In the genomic region with DNA sequence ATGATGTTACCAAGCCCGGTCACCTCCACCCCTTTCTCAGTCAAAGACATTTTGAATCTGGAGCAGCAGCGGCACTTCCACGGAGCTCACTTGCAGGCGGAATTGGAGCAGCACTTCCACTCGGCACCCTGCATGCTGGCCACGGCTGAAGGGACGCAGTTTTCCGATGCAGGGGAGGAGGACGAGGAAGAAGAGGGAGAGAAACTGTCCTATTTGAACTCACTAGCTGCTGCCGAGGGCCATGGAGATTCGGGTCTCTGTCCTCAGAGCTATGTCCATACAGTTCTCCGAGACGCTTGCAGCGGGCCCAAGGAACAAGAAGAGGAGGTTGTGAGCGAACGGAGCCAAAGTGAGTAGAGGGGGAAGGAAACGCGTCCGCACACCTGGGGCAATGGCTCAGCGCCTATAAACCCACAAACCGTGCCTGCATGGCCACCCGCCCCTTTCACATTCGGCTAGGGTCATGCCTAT, we compare ENCODE assay signal across 8 mouse cellular contexts. TPM values are rescaled to one million over a fixed set of nuclear protein-coding genes. Genes with fewer than 3 reads are reported as not detected.
A peak's percentile ranks its signal among the peaks of the same experiment; 100 is the strongest.
DNase-seq lines count a peak whose midpoint lies in the region; ATAC-seq and TF ChIP-seq lines count a peak whose summit lies in the region.

No protein-coding gene starts in this region.

- intact Hi-C loops in heart, postnatal 25 days (cut with DNase I): loop anchor here (5.0 kb wide), 1 partner anchor 40 kb away; no protein-coding TSS in a partner anchor

- peaks cover 53% of the 10 kb centered on the region for H3K4me1 ChIP-seq in heart, embryonic 10.5 days
- H3K4me1 ChIP-seq in bone marrow, adult 2 months (ENCODE audit: control insufficient read depth, insufficient read depth, low read length): no peaks in the 10 kb centered on the region
- peaks cover 21% of the 10 kb centered on the region for H3K4me1 ChIP-seq in hindbrain, embryonic 11.5 days (replicated peaks; ENCODE audit: control insufficient read depth, insufficient read depth, low read length)
- peaks cover 32% of the 10 kb centered on the region for H3K4me1 ChIP-seq in midbrain, embryonic 11.5 days (ENCODE audit: control insufficient read depth, insufficient read depth, low read length)

- H3K9ac ChIP-seq in hindbrain, embryonic 11.5 days (ENCODE audit: low read depth, low read length): no peak overlapping the region
- H3K9ac ChIP-seq in midbrain, embryonic 11.5 days (ENCODE audit: low read length): no peak overlapping the region

- H3K4me3 ChIP-seq in heart, embryonic 10.5 days: peak overlapping the region; percentile 44
- peak overlapping the region; percentile 7 for H3K4me3 ChIP-seq in bone marrow, adult 2 months (replicated peaks; ENCODE audit: control insufficient read depth, low read depth, low read length)
- peak overlapping the region; percentile 9; the same call in 1 of the 2 replicates for H3K4me3 ChIP-seq in hindbrain, embryonic 11.5 days (ENCODE audit: low read depth, low read length)
- peak overlapping the region; percentile 15 for H3K4me3 ChIP-seq in midbrain, embryonic 11.5 days (ENCODE audit: low read depth, low read length)

- H3K9me3 ChIP-seq in heart, embryonic 10.5 days: no peaks in the 10 kb centered on the region
- H3K9me3 ChIP-seq in hindbrain, embryonic 11.5 days (ENCODE audit: control insufficient read depth, low read length): no peaks in the 10 kb centered on the region
- H3K9me3 ChIP-seq in midbrain, embryonic 11.5 days (ENCODE audit: control insufficient read depth, low read length): no peaks in the 10 kb centered on the region

- H3K27ac ChIP-seq in heart, embryonic 10.5 days: no peak overlapping the region
- H3K27ac ChIP-seq in bone marrow, adult 2 months (ENCODE audit: control insufficient read depth, insufficient read depth, low read depth, low read length, poor library complexity): no peak overlapping the region
- no peak overlapping the region for H3K27ac ChIP-seq in hindbrain, embryonic 11.5 days (ENCODE audit: low read depth, low read length)
- no peak overlapping the region for H3K27ac ChIP-seq in midbrain, embryonic 11.5 days (ENCODE audit: low read depth, low read length)

- TF ChIP-seq POLR2A in bone marrow, adult 2 months (IDR thresholded peaks at IDR 0.05; ENCODE audit: borderline replicate concordance, control insufficient read depth, low read depth, low read length): no peak

- H3K27me3 ChIP-seq in heart, embryonic 10.5 days (ENCODE audit: insufficient read depth, poor library complexity, severe bottlenecking): peaks cover 98% of the 10 kb centered on the region
- H3K27me3 ChIP-seq in hindbrain, embryonic 11.5 days (ENCODE audit: control insufficient read depth, insufficient read depth, low read length): peaks cover 77% of the 10 kb centered on the region
- H3K27me3 ChIP-seq in midbrain, embryonic 11.5 days (ENCODE audit: control insufficient read depth, insufficient read depth, low read length): peaks cover 88% of the 10 kb centered on the region

- TF ChIP-seq CTCF in bone marrow, adult 2 months (IDR thresholded peaks at IDR 0.05; ENCODE audit: control insufficient read depth, insufficient read depth, low read length): no peak

- ATAC-seq in hindbrain, embryonic 11.5 days (ENCODE audit: low FRiP score): no peak
- ATAC-seq in midbrain, embryonic 11.5 days (ENCODE audit: low FRiP score): no peak

- no peaks in the 10 kb centered on the region for H3K36me3 ChIP-seq in heart, embryonic 10.5 days
- H3K36me3 ChIP-seq in hindbrain, embryonic 11.5 days (ENCODE audit: control insufficient read depth, insufficient read depth, low read length): no peaks in the 10 kb centered on the region
- no peaks in the 10 kb centered on the region for H3K36me3 ChIP-seq in midbrain, embryonic 11.5 days (ENCODE audit: control insufficient read depth, insufficient read depth, low read length)

- peak overlapping the region; percentile 34 for H3K4me2 ChIP-seq in hindbrain, embryonic 11.5 days (replicated peaks; ENCODE audit: low read depth, low read length)
- H3K4me2 ChIP-seq in midbrain, embryonic 11.5 days: peak overlapping the region; percentile 35

- WGBS in heart, embryonic 10.5 days: under 1% methylated on average over 23 of the region's 23 CpGs
- 1% methylated on average over 23 of the region's 23 CpGs for WGBS in bone marrow, adult 2 months
- under 1% methylated on average over 23 of the region's 23 CpGs for WGBS in hindbrain, embryonic 11.5 days
- under 1% methylated on average over 23 of the region's 23 CpGs for WGBS in midbrain, embryonic 11.5 days

- no peak for DNase-seq in heart, embryonic 10.5 days (ENCODE audit: low spot score)
- DNase-seq in heart, postnatal 25 days (ENCODE audit: low spot score): no peak
- peak; percentile 70 for DNase-seq in hindbrain, embryonic 11.5 days (ENCODE audit: low spot score)
- DNase-seq in midbrain, embryonic 11.5 days (ENCODE audit: low spot score, missing footprints): peak; percentile 97
- no peak for DNase-seq in adrenal gland, postnatal 25 days
- DNase-seq in gastrocnemius, postnatal 25 days: no peak
- no peak for DNase-seq in ovary, postnatal 10 days (ENCODE audit: low spot score)

RNA-seq across cellular contexts. Expression of a gene that starts 0.4 kb away (rescaled TPM):
- 0.55 and 2.4 TPM in 2 replicates for polyA plus RNA-seq in heart, embryonic 10.5 days (2016; fragmentation: Nextera tagmentation; extraction: Ambion mirVana)
- not detected for total RNA-seq in heart, postnatal 25 days (2021)
- polyA plus RNA-seq in bone marrow, adult 2 months (2011; ENCODE audit: insufficient read depth, insufficient read length, low replicate concordance, missing spikeins): not detected in 2 replicates
- 0.20 and 0.38 TPM in 2 replicates for polyA plus RNA-seq in hindbrain, embryonic 11.5 days (2014; fragmentation: Nextera tagmentation; extraction: Ambion mirVana)
- polyA plus RNA-seq in midbrain, embryonic 11.5 days (2014; fragmentation: Nextera tagmentation; extraction: Ambion mirVana): 0.60 and 0.77 TPM in 2 replicates
- not detected in 2 replicates for total RNA-seq in adrenal gland, postnatal 25 days (2021)
- total RNA-seq in gastrocnemius, postnatal 25 days (2021): not detected

Comparison
In these comparisons a context has a peak if more than half of its experiments do, and no peak if none do; other contexts are left out.
1. DNase-seq: peak in hindbrain, embryonic 11.5 days (single experiment) and midbrain, embryonic 11.5 days (single experiment); none in heart, embryonic 10.5 days (single experiment), heart, postnatal 25 days (single experiment), adrenal gland, postnatal 25 days (single experiment), gastrocnemius, postnatal 25 days (single experiment) and ovary, postnatal 10 days (single experiment).
2. Peak in every context shown above with its lines, with median percentiles within 50 percentile points of each other: H3K4me3 ChIP-seq.